Comparison of ENCODE assay signal across 9 mouse cellular contexts in the genomic region with DNA sequence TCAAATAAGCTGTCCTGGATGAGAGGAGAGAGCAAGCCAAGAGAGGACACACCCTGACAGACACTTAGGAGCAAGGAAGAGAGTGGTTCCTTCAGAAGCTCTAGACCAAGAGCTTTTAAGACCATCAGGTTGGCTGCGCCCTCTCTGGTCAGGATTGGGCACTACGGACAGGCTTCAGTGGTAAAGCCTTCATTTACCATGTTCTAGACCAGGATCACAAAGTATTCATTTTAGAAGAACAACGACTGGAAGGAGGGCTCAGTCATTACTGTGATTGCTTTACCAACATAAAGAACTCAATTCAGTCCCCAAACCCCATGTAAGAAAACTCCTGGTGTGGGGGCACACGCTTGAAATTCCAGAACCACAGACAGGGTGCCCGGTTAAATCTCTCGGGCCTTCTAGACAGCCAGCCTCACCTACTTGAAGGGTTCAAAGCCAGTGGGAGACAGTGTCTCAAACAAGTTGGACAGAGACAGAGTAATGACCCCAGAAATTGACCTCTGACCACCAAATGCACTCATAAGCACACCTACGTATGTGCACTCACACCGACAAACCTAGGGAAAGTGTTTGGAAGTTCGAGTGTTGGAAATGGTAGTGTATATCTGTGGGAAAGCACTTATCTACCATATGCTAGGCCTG. TPM values are rescaled to one million over a fixed set of nuclear protein-coding genes. Genes with fewer than 3 reads are reported as not detected.
DNase-seq lines count a peak whose midpoint lies in the region; ATAC-seq and TF ChIP-seq lines count a peak whose summit lies in the region.
"Had no signal": no experiment of that assay in that cellular context is flagged by ENCODE, and none has a peak within 500 bp of the region (broad histone marks: within the 10 kb centered on the region; RNA-seq: fewer than 3 reads in every experiment).

No protein-coding gene starts in this region.

- ATAC-seq in common myeloid progenitor, adult 5-6 weeks (replicated peaks; ENCODE audit: low read depth, poor library complexity, severe bottlenecking), result peak; percentile 23; the same call in 1 of the 2 replicates
- ATAC-seq in heart, postnatal 0 days (ENCODE audit: insufficient read depth, low read depth), result no peak
- peak; percentile 25 for ATAC-seq in liver, embryonic 14.5 days (ENCODE audit: insufficient read depth)

- H3K4me2 ChIP-seq in heart, postnatal 0 days (ENCODE audit: low read depth, low read length), result peak overlapping the region; percentile 90
- H3K4me2 ChIP-seq in liver, embryonic 14.5 days (ENCODE audit: low read depth), result peak overlapping the region; percentile 94

- H3K4me3 ChIP-seq in heart, postnatal 0 days (ENCODE audit: low read depth, low read length), result no peak overlapping the region
- peak overlapping the region in 1 of 2 experiments; percentile 77; a peak in 2 of 4 replicates for H3K4me3 ChIP-seq in liver, embryonic 14.5 days (ENCODE audit: insufficient read depth in 1 of 2, low read depth in 2 of 2, low read length in 2 of 2)

- no peaks in the 10 kb centered on the region for H3K9me3 ChIP-seq in heart, postnatal 0 days (replicated peaks; ENCODE audit: control insufficient read depth, low read length)
- no peaks in the 10 kb centered on the region for H3K9me3 ChIP-seq in liver, embryonic 14.5 days (ENCODE audit: control insufficient read depth, low read length)
- H3K9me3 ChIP-seq: embryonic facial prominence, embryonic 15.5 days had no signal

- no peaks in the 10 kb centered on the region for H3K27me3 ChIP-seq in heart, postnatal 0 days (ENCODE audit: control insufficient read depth, insufficient read depth, low read length)
- H3K27me3 ChIP-seq in liver, embryonic 14.5 days (ENCODE audit: control insufficient read depth, insufficient read depth, low read length), result no peaks in the 10 kb centered on the region
- H3K27me3 ChIP-seq: embryonic facial prominence, embryonic 15.5 days had no signal

- no peak overlapping the region for H3K27ac ChIP-seq in heart, postnatal 0 days (ENCODE audit: low read depth)
- H3K27ac ChIP-seq in liver, embryonic 14.5 days, result peak overlapping the region; percentile 41; the same call in 1 of the 2 replicates

- no peak for TF ChIP-seq EP300 in heart, postnatal 0 days (IDR thresholded peaks at IDR 0.05; ENCODE audit: low read depth)
- TF ChIP-seq EP300 in liver, embryonic 14.5 days (IDR thresholded peaks at IDR 0.05; ENCODE audit: low read depth), result no peak

- 78% methylated on average over 9 of the region's 9 CpGs for WGBS in heart, postnatal 0 days
- WGBS in liver, embryonic 14.5 days (ENCODE audit: insufficient replicate concordance), result 71% methylated on average over 9 of the region's 9 CpGs

- no peak for TF ChIP-seq CTCF in heart, postnatal 0 days (IDR thresholded peaks at IDR 0.05; ENCODE audit: low read depth)
- TF ChIP-seq CTCF in liver, embryonic 14.5 days (IDR thresholded peaks at IDR 0.05; ENCODE audit: low read depth), result peak; percentile 83

- H3K4me1 ChIP-seq in heart, postnatal 0 days (ENCODE audit: control insufficient read depth, insufficient read depth), result peaks cover 20% of the 10 kb centered on the region
- H3K4me1 ChIP-seq in liver, embryonic 14.5 days (replicated peaks; ENCODE audit: control insufficient read depth in 2 of 2, insufficient read depth in 2 of 2, low read length in 1 of 2), result peaks cover 28 to 41% of the 10 kb centered on the region in 2 experiments

- peak; percentile 62 for DNase-seq in retina, postnatal 1 day
- DNase-seq in retina, embryonic 14.5 days (ENCODE audit: low spot score), result no peak
- DNase-seq in heart, postnatal 0 days (ENCODE audit: low spot score), result no peak
- DNase-seq in liver, embryonic 14.5 days (ENCODE audit: low read depth in 3 of 3, low spot score in 3 of 3), result peak in 1 of 3 experiments; percentile 75
- peak; percentile 81 to 87 for DNase-seq in spleen, postnatal 4 days (ENCODE audit: low spot score in 2 of 2)
- no peak for DNase-seq in right cerebral cortex, postnatal 4 days

- H3K9ac ChIP-seq in heart, postnatal 0 days (replicated peaks; ENCODE audit: low read depth, low read length), result no peak overlapping the region
- no peak overlapping the region for H3K9ac ChIP-seq in liver, embryonic 14.5 days (replicated peaks)

- H3K36me3 ChIP-seq in heart, postnatal 0 days (replicated peaks; ENCODE audit: control insufficient read depth, insufficient read depth, low read length), result peaks cover 23% of the 10 kb centered on the region
- H3K36me3 ChIP-seq in liver, embryonic 14.5 days (replicated peaks; ENCODE audit: control insufficient read depth, insufficient read depth, low read depth), result peaks cover 6% of the 10 kb centered on the region

RNA-seq across cellular contexts. Expression of a gene that starts 0.6 kb away (rescaled TPM):
- 169 and 208 TPM in 2 replicates for total RNA-seq in common myeloid progenitor, adult 5-6 weeks (2017)
- 431 and 682 TPM in 2 replicates for total RNA-seq in heart, postnatal 0 days (2014; rRNA removed; ENCODE audit: low replicate concordance)
- 1,145 and 1,161 TPM in 2 replicates for polyA plus RNA-seq in heart, postnatal 0 days (2015; fragmentation: Nextera tagmentation; extraction: Ambion mirVana)
- 160 and 197 TPM in 2 replicates for polyA plus RNA-seq in liver, embryonic 14.5 days (2012; rRNA removed)
- 283 and 290 TPM in 2 replicates for polyA plus RNA-seq in liver, embryonic 14.5 days (2014; fragmentation: Nextera tagmentation; extraction: Ambion mirVana)

RNA-seq across cellular contexts. Expression of a gene that starts 30.3 kb away (rescaled TPM):
- not detected in 2 replicates for total RNA-seq in common myeloid progenitor, adult 5-6 weeks (2017)
- total RNA-seq in heart, postnatal 0 days (2014; rRNA removed; ENCODE audit: low replicate concordance), result not detected in 2 replicates
- polyA plus RNA-seq in heart, postnatal 0 days (2015; fragmentation: Nextera tagmentation; extraction: Ambion mirVana), result not detected in 2 replicates
- polyA plus RNA-seq in liver, embryonic 14.5 days (2012; rRNA removed), result not detected in 2 replicates
- not detected in 2 replicates for polyA plus RNA-seq in liver, embryonic 14.5 days (2014; fragmentation: Nextera tagmentation; extraction: Ambion mirVana)
- polyA plus RNA-seq: limb, embryonic 11.5 days had no signal

RNA-seq across cellular contexts. Expression of a gene that starts 41.9 kb away (rescaled TPM):
- total RNA-seq in common myeloid progenitor, adult 5-6 weeks (2017), result 260 and 286 TPM in 2 replicates
- 253 and 327 TPM in 2 replicates for total RNA-seq in heart, postnatal 0 days (2014; rRNA removed; ENCODE audit: low replicate concordance)
- polyA plus RNA-seq in heart, postnatal 0 days (2015; fragmentation: Nextera tagmentation; extraction: Ambion mirVana), result 380 and 391 TPM in 2 replicates
- 176 and 217 TPM in 2 replicates for polyA plus RNA-seq in liver, embryonic 14.5 days (2012; rRNA removed)
- 294 and 325 TPM in 2 replicates for polyA plus RNA-seq in liver, embryonic 14.5 days (2014; fragmentation: Nextera tagmentation; extraction: Ambion mirVana)

RNA-seq across cellular contexts. Expression of a gene that starts 42.1 kb away (rescaled TPM):
- total RNA-seq in common myeloid progenitor, adult 5-6 weeks (2017), result 60.2 and 72.6 TPM in 2 replicates
- total RNA-seq in heart, postnatal 0 days (2014; rRNA removed; ENCODE audit: low replicate concordance), result 17.6 and 21.3 TPM in 2 replicates
- 23.3 and 26.7 TPM in 2 replicates for polyA plus RNA-seq in heart, postnatal 0 days (2015; fragmentation: Nextera tagmentation; extraction: Ambion mirVana)
- polyA plus RNA-seq in liver, embryonic 14.5 days (2012; rRNA removed), result 26.1 and 32.7 TPM in 2 replicates
- polyA plus RNA-seq in liver, embryonic 14.5 days (2014; fragmentation: Nextera tagmentation; extraction: Ambion mirVana), result 37.6 and 37.8 TPM in 2 replicates

Comparison
In these comparisons a context has a peak if more than half of its experiments do, and no peak if none do; other contexts are left out.
1. DNase-seq: peak in retina, postnatal 1 day (single experiment) and spleen, postnatal 4 days (2 of 2); none in retina, embryonic 14.5 days (single experiment), heart, postnatal 0 days (single experiment) and right cerebral cortex, postnatal 4 days (single experiment).